Mouse (Mus musculus) stomach, embryonic 15.5 days (tissue): ENCODE data around the gene Schip1. TPM values are rescaled to one million over a fixed set of nuclear protein-coding genes. Genes with fewer than 3 reads are reported as not detected.

Source experiments
- ATAC-seq: fragments of 200-750 bp; cut with Nextera tagmentation; 2 replicates; pipeline ENCODE4 v1.8.0; 2017; ENCODE audit warnings: low read depth, moderate number of reproducible peaks, moderate TSS enrichment; ENCODE audit not compliant: insufficient read depth, low FRiP score
- H3K27ac ChIP-seq: fragments of 300-500 bp; sonication (generic); 2 replicates; pipeline ENCODE4 v1.5.1; 2015; ENCODE audit warnings: mild to moderate bottlenecking, inconsistent platforms
- H3K27me3 ChIP-seq: fragments of 300-500 bp; sonication (generic); replicated peaks from 2 replicates; pipeline ENCODE4 v1.6.1; 2015; ENCODE audit warnings: inconsistent platforms
- H3K36me3 ChIP-seq: fragments of 300-500 bp; sonication (generic); 2 replicates; pipeline ENCODE4 v1.6.1; 2015; ENCODE audit warnings: inconsistent platforms
- H3K4me1 ChIP-seq: fragments of 300-500 bp; sonication (generic); 2 replicates; pipeline ENCODE4 v1.6.1; 2015; ENCODE audit warnings: inconsistent platforms
- H3K4me2 ChIP-seq: fragments of 300-500 bp; sonication (generic); 2 replicates; pipeline ENCODE4 v1.6.1; 2015; ENCODE audit warnings: mild to moderate bottlenecking, inconsistent platforms
- H3K4me3 ChIP-seq: fragments of 300-500 bp; sonication (generic); replicated peaks from 2 replicates; pipeline ENCODE4 v1.5.1; 2015; ENCODE audit warnings: inconsistent platforms
- H3K9ac ChIP-seq: fragments of 300-500 bp; sonication (generic); 2 replicates; pipeline ENCODE4 v1.6.1; 2015; ENCODE audit warnings: inconsistent platforms
- H3K9me3 ChIP-seq: fragments of 300-500 bp; sonication (generic); 2 replicates; pipeline ENCODE4 v1.6.1; 2016; ENCODE audit warnings: inconsistent platforms
- WGBS: fragments of 180-500 bp; shearing (Covaris S2); methylation state at CpG from one replicate; pipeline ENCODE4 v1.1.7; 2015; 5-methylcytosine and 5-hydroxymethylcytosine counted together
- polyA plus RNA-seq: library from polyadenylated mRNA; unstranded; fragments of >200 nt; fragmentation: Nextera tagmentation; extraction: Ambion mirVana; gene quantifications from 2 replicates; pipeline ENCODE4 v1.2.1, GENCODE M21; 2015

Schip1 gene
- polyA plus RNA-seq, 1 experiment from 2014 or later: 49.4 TPM

- H3K4me3 ChIP-seq: no peak overlapping the region
- no peaks in the 10 kb centered on the region for H3K9me3 ChIP-seq
- H3K4me2 ChIP-seq: no peak overlapping the region
- H3K27me3 ChIP-seq: no peaks in the 10 kb centered on the region
- H3K4me1 ChIP-seq: no peaks in the 10 kb centered on the region
- H3K27ac ChIP-seq: no peak overlapping the region
- no peak for ATAC-seq
- WGBS: 25% methylated on average over 9 of the region's 9 CpGs
- H3K9ac ChIP-seq: no peak overlapping the region
- H3K36me3 ChIP-seq: no peaks in the 10 kb centered on the region
These were observed 593.1 kb downstream of the Schip1 start for GRCm38 (mm10) chr3:68657589-68658245.

DNA sequence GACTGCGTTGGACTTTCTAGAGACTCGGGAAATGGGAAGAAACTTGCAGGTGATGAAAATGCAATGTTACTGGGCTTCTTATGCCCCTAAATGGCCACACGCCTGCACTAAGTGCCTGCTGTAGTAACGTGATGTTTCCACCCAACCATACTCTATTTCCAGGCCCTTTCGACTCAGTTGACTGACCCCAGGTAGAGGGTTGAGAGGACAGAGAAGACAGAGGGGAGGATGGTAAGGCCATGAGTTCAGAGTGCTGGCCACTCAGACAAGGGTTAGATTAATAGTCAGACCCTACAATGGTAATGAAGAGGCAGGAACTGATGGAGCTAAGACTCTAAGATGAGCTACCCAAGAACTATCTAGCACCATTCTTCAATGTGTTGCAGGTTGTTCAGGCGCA lies 595.4 kb downstream of the Schip1 start:
- no peak for ATAC-seq
- no peak overlapping the region for H3K9ac ChIP-seq
- no peaks in the 10 kb centered on the region for H3K4me1 ChIP-seq
- H3K9me3 ChIP-seq: no peaks in the 10 kb centered on the region
- H3K36me3 ChIP-seq: no peaks in the 10 kb centered on the region
- no peak overlapping the region for H3K27ac ChIP-seq
- 95% methylated on average over 6 of the region's 6 CpGs for WGBS
- no peak overlapping the region for H3K4me3 ChIP-seq
- H3K27me3 ChIP-seq: no peaks in the 10 kb centered on the region
- H3K4me2 ChIP-seq: no peak overlapping the region

DNA sequence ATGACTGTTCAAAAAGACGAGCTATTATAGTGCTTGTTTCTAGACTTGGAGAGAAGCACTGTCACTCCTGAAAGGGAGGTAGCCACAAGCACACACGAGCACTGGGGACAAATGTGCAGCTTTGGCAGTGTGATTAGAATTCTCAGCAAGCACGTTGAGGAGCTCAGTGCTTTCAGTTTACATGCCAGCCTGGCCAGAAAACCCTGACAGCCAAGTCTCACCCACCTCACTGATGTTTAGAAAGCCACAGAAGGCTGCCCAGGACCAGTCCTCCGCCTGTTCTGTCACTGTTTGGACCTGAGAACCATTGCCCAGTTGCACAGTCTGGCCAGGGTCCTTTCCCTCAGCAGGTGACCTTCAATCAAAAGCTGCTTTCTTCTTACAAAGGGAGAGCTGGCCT lies 595.9 kb downstream of the Schip1 start:
- no peak overlapping the region for H3K4me3 ChIP-seq
- no peaks in the 10 kb centered on the region for H3K4me1 ChIP-seq
- H3K9me3 ChIP-seq: no peaks in the 10 kb centered on the region
- no peak overlapping the region for H3K9ac ChIP-seq
- 61% methylated on average over 4 of the region's 4 CpGs for WGBS
- no peaks in the 10 kb centered on the region for H3K27me3 ChIP-seq
- ATAC-seq: no peak
- no peak overlapping the region for H3K4me2 ChIP-seq
- no peaks in the 10 kb centered on the region for H3K36me3 ChIP-seq
- H3K27ac ChIP-seq: no peak overlapping the region

DNA sequence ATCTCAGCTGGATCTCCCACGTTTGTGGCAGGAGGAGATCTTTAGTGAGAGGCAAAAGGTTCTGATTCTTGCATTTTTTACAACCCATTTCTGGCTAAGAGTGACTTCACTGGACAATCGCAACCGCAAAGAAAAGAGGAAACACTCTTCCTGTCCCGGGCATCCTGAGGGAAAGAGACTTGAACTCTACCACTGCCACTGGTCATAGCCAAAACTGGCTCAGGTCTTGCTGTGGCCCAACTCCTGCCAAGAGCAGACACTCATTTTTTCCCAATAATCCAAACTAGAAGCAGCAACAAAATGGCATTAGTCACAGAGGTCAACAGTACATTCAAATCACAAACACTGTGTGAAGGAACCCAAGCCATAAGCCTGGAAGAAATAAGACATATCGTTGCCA lies 597.8 kb downstream of the Schip1 start:
- no peaks in the 10 kb centered on the region for H3K36me3 ChIP-seq
- no peak overlapping the region for H3K4me2 ChIP-seq
- H3K9ac ChIP-seq: no peak overlapping the region
- 63% methylated on average over 5 of the region's 5 CpGs for WGBS
- H3K27me3 ChIP-seq: no peaks in the 10 kb centered on the region
- no peaks in the 10 kb centered on the region for H3K4me1 ChIP-seq
- no peak for ATAC-seq
- H3K27ac ChIP-seq: no peak overlapping the region
- H3K9me3 ChIP-seq: no peaks in the 10 kb centered on the region
- no peak overlapping the region for H3K4me3 ChIP-seq

DNA sequence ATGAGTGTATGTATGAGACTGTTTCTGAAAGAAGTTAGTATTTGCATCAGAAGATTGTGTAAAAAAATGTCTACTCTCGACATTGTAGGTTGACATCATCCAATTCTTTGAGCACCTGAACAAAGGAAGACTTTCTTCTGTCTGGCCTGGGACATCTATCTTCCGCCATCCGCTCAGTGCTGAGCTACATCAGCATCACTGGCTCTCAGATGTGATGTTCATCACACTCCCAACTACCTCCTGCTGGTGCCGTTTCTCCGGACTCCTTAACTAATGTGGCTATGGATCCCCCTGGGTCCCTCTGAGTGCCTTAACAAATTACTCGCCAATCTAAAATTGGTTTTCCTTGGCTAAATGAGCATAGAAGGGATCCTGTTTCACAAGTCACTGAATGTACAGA lies 599.7 kb downstream of the Schip1 start:
- Histone ChIP-seq H3K4me3 (no peak overlapping the region), H3K4me1 (no peaks in the 10 kb centered on the region), H3K9ac (no peak overlapping the region), H3K27ac (no peak overlapping the region), H3K36me3 (no peaks in the 10 kb centered on the region), H3K4me2 (no peak overlapping the region), H3K9me3 (no peaks in the 10 kb centered on the region), H3K27me3 (no peaks in the 10 kb centered on the region)
- no peak for ATAC-seq
- WGBS: 79% methylated on average over 6 of the region's 6 CpGs

DNA sequence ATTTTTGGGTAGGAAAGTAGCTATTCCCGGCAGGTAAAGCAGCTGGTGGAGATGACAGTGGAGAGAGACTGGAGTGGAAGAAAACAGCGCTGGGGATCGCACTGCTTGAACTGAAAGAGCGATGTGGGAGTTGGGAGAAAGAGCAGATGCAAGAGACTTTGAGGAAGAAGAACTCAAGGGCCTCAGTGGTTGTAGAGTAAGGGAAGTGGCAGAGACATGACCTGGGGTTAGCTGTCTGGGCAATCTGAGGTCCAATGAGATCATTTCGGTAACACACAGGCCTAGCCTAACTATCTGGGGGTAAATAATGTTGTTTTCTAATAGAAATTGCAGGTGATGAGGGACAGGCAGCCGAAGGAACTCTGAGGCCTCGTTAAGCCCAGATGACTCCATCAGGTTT lies 601.8 kb downstream of the Schip1 start:
- Histone ChIP-seq H3K27ac (no peak overlapping the region), H3K9ac (no peak overlapping the region), H3K36me3 (no peaks in the 10 kb centered on the region), H3K4me1 (no peaks in the 10 kb centered on the region), H3K27me3 (no peaks in the 10 kb centered on the region), H3K9me3 (no peaks in the 10 kb centered on the region), H3K4me3 (no peak overlapping the region), H3K4me2 (no peak overlapping the region)
- WGBS: 83% methylated on average over 7 of the region's 7 CpGs
- ATAC-seq: no peak

DNA sequence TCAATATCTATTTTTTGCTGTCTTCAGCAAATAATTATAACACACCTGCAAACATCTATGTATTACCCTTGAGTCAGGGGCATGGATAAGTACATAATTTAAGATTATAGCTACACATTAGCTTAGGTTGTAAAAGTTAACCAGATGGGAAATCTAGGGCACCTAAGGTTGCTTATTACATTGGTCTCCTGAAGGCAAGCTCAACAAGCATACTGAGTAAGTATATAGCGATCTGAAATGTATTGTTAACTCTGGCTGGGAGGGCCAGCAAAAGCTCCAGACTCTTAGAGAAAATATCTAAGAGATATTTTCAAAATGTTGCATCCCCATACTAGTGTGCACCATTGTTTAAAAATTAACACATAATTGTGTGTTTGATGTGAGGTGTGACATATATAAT lies 603.2 kb downstream of the Schip1 start:
- no peak overlapping the region for H3K4me2 ChIP-seq
- no peaks in the 10 kb centered on the region for H3K9me3 ChIP-seq
- no peaks in the 10 kb centered on the region for H3K4me1 ChIP-seq
- no peak overlapping the region for H3K27ac ChIP-seq
- 86% methylated on average over 1 of the region's 1 CpGs for WGBS
- no peaks in the 10 kb centered on the region for H3K27me3 ChIP-seq
- ATAC-seq: no peak
- no peak overlapping the region for H3K9ac ChIP-seq
- no peaks in the 10 kb centered on the region for H3K36me3 ChIP-seq
- no peak overlapping the region for H3K4me3 ChIP-seq

DNA sequence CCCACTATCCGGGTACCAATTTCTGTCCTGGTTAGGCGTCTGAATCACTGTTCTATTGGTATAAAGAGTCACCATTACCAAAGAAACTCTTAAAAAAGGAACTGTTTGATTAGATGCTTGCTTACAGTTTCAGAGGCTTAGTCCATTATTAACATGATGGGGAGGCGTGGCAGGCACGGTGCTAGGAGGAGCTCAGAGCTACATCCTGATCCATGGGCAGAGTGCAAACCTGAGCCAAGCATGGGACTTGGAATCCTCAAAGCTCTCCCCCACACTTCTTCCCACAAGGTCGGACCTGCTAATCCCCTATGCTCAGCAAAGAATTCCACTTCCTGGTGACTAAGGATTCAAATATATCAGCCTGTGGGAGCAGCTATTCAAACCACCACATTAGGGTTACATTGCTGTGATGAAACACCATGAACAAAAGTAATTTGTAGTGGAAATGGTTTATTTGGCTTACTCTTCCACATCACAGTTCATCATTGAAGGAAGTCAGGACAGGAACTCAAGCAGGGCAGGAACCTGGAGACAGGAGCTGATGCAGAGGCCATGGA lies 604.9 kb downstream of the Schip1 start:
- Histone ChIP-seq H3K36me3 (no peaks in the 10 kb centered on the region), H3K4me2 (no peak overlapping the region), H3K9ac (no peak overlapping the region), H3K27me3 (no peaks in the 10 kb centered on the region), H3K9me3 (no peaks in the 10 kb centered on the region), H3K4me3 (no peak overlapping the region), H3K27ac (no peak overlapping the region), H3K4me1 (no peaks in the 10 kb centered on the region)
- WGBS: 72% methylated on average over 5 of the region's 5 CpGs
- no peak for ATAC-seq

DNA sequence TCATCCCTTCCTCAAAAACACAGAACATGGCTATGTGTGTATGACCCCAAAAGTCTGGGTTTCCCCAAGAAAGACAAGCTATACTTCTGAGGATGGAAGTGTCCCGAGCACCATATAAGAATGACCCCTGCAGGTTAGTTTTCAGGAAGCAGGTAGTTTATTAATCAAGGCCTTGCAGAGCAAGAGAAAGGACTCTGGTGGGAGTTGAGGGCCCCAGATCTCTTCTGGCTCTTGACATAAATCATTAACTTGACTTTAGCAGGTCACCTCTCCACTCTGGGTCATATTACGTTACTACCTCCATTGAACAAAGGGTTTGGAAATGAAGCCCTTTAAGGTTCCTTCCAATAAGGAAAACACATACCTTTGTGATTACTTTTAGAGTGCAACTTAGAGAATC lies 610.1 kb downstream of the Schip1 start:
- Histone ChIP-seq H3K36me3 (no peaks in the 10 kb centered on the region), H3K27me3 (no peaks in the 10 kb centered on the region), H3K4me1 (0 out of 2 replicates have a peak, but pooled peaks cover 5% of the 10 kb centered on the region), H3K9ac (no peak overlapping the region), H3K9me3 (no peaks in the 10 kb centered on the region), H3K4me3 (no peak overlapping the region), H3K4me2 (no peak overlapping the region), H3K27ac (no peak overlapping the region)
- no peak for ATAC-seq
- WGBS: 58% methylated on average over 2 of the region's 2 CpGs

DNA sequence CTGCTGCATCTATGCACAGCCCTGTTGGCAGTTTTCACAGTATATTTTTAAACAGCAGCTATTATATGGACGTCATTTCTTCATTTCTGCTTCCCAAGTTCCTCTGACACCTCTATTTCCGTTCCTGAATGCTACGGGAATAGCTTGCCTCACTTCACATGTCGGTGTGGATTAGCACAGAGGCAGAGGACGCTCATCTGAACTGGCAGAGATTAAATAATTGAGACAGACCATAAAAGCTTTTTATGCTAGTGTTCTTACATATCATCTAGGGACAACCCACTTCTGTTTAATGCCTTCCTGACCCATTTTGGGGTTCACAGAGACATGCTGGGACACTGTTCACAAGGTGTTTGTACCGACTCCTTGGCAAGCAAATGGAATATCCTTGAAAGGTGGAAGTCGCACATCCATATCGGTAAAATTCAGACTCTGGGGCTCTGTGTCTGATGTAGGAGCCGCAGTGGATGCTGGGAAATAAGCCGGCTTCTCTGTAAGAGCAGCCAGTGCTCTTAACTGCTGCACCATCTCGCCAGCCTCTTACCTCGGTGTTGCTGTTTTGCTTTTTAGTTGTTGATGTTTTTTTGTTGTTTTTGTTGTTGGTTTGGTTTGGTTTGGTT lies 610.7 kb downstream of the Schip1 start:
- 0 out of 2 replicates have a peak, but pooled peaks cover 5% of the 10 kb centered on the region for H3K4me1 ChIP-seq

More for the DNA sequence above, 610.7 kb downstream of the Schip1 start:
- H3K36me3 ChIP-seq: no peaks in the 10 kb centered on the region
- no peaks in the 10 kb centered on the region for H3K27me3 ChIP-seq
- no peak overlapping the region for H3K4me2 ChIP-seq
- no peak overlapping the region for H3K4me3 ChIP-seq
- no peak for ATAC-seq
- H3K27ac ChIP-seq: no peak overlapping the region
- no peaks in the 10 kb centered on the region for H3K9me3 ChIP-seq
- 84% methylated on average over 12 of the region's 12 CpGs for WGBS
- no peak overlapping the region for H3K9ac ChIP-seq
